Mouse (Mus musculus) CD4-positive, CD25-positive, alpha-beta regulatory T cell, adult 2 months (primary cell): ENCODE data around the gene Tgfbr3.
A peak's percentile ranks its signal among the peaks of the same experiment; 100 is the strongest.

Source experiments
- DNase-seq: peaks from one replicate; pipeline ENCODE4 v3.0.0-alpha.2; 2012; ENCODE audit warnings: low read depth, low spot score

The Tgfbr3 gene

DNA sequence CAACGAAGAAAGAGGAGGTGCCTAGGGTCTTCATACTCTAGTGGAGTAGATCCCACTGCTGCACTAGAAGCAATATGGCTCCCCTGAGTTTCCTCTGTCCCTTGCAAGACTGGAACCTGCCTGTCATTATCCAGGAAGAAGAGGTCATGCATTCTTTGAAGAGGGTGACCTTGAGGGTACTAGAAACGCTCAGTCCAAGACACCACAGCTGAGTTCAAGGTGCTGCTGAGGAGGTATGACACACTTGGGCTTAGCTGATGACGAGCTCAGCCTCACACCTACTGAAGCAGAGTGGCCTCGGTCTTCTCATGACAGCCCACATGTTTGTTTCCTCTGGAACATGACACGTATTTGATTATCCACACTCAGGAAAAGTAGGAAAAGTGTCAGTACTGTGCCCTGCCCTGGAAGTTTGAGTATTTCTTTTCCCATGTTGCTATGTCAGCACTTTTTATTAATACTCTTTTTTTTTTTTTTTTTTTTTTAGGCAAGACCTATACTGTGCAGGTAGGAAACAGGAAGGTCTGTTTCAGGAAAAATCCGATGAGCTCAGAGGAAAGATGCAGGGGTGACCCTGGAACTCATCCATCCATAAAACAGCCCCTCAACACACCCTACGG is 176.7 kb downstream of the Tgfbr3 start:
- DNase-seq, result no peak

DNA sequence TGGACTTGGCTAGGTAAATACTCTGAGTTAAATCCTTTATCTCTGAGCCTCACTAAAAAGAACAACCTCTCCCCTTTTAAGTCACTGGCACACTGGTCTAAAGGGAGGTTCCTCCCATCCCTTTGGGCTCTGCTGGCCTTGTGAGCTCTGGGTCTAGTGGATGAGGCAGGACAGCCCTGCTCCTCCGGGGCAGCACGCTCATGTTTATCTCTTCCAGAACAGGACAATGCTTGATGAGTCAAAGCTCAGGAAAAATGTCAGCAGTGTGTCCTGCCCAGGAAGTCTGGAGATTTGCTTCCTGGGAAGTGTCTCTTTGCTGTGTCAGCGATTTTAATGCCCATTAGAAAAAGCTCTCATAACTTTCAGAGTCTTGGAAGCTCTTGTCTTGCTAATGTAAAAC is 177.6 kb downstream of the Tgfbr3 start:
- no peak for DNase-seq

DNA sequence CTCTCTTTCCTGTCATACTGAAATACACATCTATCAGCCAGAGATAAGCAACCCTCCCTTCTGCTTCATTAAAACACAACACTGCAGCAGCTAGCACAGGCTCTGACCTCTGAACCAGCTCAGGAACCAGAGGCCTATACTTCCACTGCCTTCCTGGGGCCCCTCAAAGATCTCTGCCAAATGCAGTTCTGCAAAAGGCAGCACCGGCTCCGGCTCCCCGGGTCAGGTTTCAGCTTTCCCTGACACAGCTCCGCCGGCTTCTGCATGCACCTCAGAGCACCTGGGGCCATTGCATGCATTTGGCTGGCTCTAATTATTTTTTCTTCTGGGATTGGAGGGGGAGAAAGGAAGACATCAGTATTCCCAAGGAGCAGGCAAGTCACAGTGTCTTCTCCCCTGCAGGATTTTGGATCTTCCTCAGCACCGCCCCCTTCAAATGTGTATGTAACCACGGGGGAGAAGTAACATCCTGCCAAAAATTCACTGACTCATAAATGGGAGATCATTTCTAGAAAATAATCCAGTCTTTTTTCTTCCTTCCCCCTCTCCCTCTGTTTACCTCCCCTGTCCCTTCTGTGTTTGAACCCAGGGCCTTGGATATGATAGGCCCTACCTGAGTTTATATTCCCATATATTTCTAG is 178.4 kb downstream of the Tgfbr3 start:
- no peak for DNase-seq

DNA sequence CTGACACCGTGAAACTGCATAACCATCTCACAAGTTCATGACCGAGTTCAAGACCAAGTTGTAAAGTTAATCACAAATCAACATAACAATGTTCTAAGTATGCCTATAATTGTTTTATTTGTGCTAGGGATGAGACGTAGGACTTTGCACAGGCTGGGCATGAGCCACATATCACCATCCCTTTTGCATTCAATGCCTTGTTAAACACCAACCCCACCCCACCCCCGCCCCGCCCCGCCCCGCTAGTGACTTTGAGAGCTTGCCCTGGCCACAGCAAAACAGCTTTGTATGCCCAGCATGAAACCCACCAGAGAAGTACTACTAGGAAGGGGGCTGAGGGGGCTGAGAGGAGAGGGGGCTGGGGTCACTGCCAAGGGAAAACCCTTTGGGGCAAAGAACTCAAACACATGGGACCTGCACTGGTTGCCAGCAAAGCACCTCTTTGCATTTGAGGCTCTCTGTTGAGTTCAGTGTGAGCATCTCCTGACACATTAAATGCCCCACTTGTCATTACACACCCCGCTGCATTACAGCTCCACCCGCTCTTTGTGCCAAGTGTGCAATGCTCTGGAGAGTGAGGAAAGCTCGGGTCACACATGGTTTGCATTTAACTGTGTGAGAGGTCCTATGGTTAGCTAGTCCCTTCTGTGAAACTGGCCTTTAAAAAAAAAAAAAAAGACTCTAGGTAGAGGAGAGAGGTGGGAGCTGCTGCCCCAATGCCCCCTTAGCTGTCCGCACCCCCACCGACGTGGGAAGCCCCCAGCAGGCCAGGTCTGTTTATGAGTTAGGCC is 179.1 kb downstream of the Tgfbr3 start:
- no peak for DNase-seq

DNA sequence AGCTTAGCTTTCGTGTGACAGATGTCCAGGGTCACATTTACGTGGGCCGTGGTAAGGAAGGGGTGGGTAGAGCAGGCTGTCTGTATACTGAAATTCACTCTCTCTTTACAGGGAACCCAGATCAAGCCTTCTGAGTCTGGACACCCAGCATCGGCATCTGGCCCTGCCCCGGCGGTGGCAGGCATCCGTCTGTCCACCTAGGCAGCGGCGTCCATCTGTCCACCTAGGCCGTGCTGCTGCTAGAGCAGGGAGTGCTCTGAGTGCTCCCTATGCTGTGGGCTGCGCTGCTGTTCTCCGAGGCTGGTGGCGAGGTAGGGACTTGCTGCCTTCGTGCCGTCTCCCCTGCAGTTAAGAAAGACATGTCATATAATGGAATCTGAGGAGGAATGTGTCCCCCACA is 180.0 kb downstream of the Tgfbr3 start:
- DNase-seq, result no peak

DNA sequence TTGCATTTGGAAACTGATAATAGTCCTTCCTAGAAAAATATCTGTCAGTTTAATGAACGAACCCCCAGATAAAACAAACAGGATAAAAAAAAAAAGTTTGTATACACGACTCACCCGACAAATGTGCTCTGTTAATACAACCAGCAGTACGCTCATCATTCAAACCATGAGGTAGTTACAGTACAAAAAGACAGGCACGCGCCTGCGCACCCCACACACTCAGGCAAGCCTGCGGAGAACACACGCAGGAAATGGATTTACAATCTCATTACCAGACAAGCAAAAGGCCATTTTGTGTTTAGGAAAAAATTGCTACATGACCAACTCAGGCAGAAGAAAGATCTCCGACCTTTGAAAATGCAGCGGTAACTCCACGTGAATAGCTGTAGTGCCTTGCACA is 182.6 kb downstream of the Tgfbr3 start:
- DNase-seq, result no peak

DNA sequence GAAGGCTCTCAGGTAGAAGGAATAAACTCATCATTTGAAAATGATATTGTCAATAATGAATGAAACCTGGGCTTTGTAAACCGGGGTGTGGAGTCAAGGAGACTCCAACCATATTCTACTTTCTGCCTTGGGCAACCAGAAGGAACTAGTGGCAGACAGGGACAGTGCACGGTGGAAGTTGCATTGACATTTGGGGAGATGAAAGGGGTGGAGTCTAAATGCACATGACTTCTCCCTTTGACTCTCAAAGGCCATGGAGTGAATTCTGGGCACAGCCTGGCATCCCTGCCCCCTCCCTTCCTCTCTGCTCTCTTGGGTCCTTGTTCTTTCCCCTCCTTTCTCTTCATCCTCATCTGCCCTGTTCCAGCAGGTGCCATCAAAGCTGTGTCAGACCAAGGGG is 183.3 kb downstream of the Tgfbr3 start:
- no peak for DNase-seq

DNA sequence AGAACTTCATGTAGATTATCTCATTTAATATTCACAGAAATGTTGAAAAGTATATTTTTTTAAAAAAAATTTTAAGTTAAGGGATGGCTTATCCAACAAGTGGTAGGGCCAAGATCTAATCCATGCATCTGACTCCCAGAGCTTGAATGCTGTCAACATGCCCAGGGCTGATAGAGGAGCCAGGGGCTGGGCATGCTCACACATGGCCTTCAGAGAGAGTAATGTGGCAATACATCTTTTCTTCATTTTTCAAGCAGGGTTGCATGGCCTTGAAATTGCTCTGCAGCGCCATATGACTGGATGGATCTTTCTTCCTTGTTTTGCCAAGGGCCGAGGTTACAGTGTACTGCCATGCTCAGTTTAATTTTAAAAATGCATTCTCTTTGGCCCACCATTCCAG is 185.8 kb downstream of the Tgfbr3 start:
- DNase-seq, result no peak

DNA sequence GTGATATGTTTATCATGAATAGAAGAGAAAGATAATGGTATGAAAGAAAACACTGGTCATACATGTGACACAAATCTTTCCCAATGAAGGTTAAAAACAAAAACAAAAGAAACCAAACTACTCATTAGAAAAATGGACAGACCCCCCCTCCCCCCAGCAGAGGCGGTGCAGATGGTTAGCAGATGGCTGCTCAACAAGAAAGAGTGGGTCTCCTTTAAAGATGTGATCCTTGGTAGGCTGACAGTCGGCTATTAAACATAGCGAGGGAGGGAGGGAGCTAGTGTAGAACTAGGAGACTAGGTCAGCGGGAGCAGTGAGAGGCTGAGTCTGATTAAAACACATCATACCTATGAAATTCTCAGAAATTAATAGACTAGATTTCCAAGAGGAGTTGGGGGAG is 186.5 kb downstream of the Tgfbr3 start:
- no peak for DNase-seq

DNA sequence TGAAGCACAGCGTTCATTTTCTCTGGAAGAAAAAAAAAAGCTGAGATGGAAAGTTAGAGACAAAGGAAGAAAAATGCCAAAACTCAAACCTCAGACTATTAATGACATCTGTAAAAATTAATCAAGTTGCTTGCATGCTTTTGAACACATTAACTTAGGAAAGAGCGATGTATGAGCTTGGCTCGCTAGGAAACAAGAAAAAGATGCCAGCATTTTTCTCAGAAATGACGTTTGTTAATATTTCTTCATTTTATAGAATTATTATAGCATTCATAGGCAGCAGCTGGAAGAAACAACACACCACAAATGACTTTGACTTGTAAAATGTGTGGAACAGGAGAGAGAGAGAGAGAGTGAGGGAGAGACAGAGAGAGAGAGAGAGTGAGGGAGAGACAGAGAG is 187.7 kb downstream of the Tgfbr3 start:
- no peak for DNase-seq

DNA sequence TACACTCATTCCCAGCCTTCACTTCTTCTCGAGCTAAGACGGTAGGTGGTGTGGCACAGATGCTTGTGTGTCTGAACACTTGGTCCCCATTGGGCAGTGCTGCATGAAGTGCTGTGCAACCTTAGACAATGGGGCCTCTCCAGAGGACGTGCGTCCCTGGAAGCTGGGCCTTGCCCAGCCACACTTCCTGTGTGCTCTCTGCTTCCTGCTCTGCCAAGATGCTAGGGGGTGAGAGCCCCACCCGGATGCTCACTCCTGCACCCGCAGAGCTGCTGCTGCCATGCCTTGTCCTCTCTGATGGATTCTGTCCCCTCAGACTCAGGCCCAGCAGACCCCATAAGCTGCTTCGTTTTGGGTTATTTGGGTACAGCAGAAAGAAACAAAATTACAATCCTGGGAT is 188.3 kb downstream of the Tgfbr3 start:
- DNase-seq, result peak; percentile 42

DNA sequence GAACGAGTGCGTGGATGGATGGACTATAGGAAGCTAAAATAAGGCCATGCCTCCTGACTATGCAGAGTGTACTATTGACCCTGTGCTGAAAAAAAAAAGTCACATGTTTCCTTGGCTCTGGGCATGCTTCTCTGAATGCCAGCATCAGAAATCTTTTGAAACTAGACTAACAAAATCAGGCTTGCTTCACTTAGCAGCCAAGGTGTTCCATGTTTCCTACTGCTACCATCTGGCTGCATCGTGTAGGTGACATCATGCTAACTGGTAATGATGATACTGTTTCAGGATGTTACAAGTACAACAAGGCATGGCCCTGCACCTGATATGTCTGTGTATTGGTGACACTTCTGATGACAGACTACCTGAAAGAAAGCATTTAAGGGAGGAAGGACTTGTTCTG is 189.8 kb downstream of the Tgfbr3 start:
- no peak for DNase-seq

DNA sequence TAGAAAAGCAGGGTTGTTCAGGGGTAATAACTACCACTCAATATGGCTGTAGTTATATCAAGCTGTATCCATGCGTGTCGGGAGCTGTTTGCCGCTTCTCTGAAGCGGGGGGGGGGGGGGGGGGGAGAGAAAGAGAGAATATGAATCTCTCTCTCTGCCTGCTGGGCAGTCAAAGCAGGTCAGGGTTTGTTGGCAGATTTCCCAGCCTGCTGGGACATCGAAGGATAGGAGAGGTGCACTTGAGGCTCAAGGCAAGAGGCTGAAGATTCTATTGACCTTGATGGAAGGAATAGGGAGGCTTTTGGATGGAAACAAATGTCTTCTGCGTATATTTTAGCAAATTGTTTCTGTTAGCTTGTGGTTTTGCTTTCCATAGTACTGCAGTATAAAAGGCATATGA is 190.4 kb downstream of the Tgfbr3 start:
- DNase-seq, result no peak

DNA sequence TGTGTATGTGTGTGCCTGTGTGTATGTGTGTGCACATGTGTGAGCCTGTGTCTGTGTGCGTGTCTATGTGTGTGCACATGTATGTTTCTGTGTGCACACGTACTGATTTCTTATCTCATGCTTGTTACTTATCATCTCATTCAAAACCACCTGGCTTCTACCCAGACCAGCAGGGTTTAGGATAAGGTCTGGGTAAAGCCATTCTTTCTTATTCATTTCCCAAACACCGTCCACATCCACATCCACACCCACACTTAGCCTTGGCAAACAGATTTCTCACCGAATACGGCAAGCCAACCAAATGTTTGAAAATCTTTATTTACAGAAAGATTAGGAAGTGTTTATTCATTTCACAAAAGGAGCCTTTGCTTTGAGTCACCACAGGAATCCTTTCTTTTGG is 191.4 kb downstream of the Tgfbr3 start:
- no peak for DNase-seq

DNA sequence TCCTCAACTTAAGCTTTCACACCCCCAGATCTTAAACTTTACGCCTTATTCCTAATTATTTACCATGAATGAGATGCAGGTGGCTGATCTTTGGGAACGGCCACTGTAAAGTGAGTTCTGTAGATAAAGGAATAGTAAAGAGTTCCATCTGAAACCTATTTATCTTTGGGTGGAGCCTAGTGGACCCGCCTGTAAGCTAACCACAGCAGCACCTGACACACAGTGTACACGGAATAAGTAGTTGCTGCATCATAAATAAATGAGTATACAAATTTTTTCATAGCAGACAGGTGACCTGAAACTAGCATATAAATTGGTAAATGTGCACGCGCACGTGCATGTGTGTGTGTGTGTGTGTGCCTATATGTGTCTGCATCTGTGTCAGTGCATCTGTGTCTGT is 192.1 kb downstream of the Tgfbr3 start:
- no peak for DNase-seq

DNA sequence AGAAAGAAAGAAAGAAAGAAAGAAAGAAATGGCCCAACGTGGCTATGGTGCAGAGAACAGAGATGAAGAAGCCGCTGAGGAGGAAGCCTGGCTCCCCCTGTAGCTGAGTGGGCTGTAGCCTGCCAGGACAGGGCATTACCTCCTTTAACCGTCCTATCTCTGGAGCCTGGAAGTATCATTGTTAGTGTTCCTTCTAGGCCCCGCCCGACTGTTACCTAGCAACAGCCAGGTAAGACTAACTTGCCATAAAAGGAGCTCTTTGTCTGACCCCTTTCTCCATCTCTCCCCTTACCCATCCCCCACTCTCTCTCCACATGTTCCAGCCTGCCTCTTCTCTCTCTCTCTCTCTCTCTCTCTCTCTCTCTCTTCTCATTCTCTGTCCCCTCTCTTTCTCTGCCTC is 195.2 kb downstream of the Tgfbr3 start:
- no peak for DNase-seq

DNA sequence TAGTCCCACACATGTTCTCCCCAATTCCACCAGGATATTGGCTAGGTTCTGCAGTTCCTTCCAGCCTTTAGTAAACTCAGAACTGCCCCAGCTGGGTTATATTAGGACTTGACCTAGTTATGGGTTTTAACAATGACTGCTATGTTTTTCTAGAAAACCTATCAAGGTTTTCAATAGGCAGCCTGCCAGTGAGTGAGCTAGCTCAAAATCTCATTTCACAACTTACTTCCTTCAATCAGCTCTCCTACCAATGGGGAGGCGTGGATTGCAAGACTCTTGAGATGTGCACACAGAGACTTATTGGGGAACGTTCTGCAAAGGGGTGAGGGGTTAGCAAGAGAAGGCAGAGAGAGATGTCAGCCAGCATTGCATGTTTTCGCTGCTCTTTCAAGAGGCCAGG is 196.2 kb downstream of the Tgfbr3 start:
- DNase-seq, result no peak

DNA sequence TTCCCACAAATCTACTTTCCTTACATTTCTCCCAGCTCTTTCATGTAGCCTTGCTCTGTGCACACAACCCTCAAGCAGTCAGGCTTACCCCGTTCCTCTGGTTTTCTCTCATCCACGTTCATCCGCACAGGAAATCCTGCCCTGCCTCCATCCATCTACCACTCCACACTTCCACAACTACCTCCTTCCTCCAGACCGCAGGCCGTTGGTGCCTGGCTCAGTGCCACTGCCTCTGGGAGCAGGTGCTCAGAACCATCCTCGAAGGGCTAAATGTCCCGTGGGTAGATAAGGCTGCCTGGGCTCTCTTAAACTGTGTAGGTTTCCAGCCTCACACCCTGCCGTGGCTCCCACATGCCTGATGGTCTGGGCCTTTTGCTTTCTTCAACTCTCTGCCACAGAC is 197.3 kb downstream of the Tgfbr3 start:
- no peak for DNase-seq

DNA sequence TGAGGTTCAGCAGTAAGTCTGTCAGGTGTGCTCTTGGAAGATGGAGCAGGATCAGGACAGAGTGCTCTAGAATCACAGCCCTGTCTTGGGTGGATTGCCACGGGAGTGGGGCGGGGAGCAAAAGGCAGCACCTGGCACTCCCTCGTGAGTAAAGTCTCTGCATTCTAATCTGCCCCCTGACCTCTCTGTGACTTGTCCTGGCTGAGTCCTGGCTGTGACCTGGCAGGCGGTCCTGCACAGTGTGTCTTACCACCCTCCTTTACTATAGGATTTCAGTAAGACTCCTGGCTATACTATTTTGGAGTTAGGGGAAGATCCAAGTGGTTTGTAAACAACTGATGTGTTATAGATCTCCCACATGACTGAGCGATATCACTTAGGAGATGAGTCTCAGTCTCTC is 199.5 kb downstream of the Tgfbr3 start:
- DNase-seq, result no peak

DNA sequence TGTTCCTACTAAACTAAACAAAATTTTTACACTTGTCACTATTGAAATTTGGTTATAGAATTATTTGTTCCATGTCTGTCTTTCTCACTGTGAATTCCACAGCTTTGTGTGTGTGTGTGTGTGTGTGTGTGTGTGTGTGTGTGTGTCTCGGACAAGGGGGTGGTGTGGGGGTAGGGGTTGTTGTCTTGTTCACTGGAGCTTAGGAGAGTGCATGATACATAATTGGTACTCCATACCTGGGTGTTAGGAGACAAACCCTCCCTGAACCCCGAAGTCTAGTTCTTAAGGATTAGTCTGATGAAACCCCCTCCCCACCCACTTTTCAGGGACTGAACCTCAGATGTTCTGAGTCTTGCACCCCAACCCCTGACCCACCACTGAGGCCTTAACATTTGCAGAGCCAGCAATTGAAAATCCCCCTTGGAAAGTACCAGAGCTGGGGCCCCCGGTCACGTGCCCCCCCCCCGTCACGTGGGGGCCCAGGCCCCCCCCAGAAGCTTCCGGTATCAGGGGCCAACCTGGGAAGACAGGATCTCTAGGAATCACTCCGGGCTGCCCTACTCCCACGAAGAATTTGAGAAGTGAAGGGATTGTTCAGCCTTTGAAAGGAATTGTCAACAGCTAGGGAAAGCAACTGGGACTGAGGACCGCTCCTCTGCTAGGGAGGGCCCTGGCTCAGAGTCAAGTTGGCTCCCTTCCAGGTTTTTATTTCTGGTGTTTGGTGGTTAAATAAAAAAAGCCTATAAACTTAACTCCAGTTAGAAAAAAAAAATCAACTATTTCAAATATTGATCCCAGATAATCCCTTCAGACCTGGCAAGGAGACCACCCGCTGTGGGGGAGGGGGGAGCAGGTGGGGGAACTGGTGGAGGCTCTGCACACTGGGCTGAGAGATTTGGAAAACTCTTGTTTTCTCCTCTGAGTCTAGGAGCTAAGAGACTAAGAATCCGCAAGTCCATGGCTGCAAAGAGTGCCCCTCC is 201.3 kb downstream of the Tgfbr3 start:
- DNase-seq, result peak; percentile 38

DNA sequence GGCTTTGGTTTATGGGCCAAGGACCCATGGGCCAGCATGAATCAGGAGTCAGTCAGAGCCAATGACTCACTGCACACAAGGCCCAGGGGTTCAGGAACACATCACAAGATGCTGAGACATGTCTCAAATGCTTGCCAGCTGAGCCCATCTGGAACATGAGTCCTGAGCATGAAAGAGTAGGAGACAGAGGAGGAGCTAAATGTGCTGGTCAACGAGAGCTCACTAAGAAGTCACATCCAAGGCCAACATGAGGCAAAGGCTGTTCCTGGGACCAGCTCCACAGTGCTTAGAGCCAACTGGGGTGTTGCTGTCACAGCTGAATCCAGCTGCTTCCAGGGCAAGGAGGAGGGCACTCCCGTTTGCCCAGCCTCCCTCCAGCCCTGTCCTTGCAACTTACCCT is 202.1 kb downstream of the Tgfbr3 start:
- no peak for DNase-seq

DNA sequence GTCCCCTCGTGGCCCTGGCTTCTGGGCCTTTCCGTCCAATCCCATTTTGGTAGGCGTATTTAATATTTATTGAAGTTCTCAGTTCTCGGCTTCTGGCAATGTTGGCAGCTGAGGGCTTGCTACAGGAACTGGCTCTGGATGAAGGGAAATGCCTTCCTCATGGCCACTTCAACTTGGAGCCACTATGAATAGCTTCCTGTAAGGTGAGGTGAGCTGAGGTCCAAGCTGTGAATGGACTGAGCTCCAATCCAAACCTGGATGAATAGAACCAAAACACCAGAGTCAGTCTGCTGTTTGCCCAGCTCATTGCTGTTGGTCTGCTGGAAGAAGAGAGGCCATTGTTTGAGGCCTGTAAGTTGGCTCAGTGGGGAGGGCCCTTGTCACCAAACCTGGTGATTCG is 203.3 kb downstream of the Tgfbr3 start:
- DNase-seq, result no peak
